Mouse (Mus musculus) lung, postnatal 36 days (tissue): ENCODE results near the gene Ddc.

Experiments used
- DNase-seq: peaks from one replicate; pipeline ENCODE4 v3.0.0; 2022; ENCODE audit warnings: mixed read lengths

Gene Ddc

DNA sequence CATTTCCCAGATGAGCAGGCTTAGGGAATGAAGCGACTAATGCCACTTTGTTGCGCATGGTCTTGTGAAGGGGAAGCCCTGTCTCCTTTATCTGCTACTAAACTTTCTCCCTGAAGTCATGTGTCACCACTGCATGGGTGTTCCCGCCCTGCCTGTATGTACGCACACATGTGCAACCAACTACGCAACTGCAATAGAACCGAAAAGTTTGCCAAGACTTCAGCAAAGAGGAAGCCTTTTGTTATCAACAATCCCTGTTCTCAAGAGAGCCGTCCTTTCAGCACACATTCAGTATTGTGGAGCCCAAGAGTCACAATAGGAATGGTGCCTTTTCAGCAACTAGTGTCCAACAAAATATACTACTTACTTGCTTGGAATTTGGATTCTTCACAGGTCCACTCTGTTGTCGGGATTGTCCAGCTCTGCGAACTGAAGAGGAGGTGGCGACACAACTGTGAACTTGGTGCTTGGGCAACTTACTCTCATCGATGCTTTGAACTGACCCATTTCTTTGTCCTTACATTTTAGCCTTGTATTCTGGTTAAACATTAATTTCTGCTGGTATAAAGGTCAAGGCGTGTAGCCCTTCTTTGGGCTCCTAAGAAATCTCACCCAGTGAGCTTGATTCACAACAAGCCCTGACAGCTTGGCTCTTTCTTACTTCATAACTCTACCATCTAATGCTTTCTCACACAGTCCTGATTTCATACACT lies at the start of gene Ddc:
TSS of gene Ddc (minus strand) at position 500 of the 713 bp plus-strand sequence.
- peak; percentile 13 for DNase-seq

DNA sequence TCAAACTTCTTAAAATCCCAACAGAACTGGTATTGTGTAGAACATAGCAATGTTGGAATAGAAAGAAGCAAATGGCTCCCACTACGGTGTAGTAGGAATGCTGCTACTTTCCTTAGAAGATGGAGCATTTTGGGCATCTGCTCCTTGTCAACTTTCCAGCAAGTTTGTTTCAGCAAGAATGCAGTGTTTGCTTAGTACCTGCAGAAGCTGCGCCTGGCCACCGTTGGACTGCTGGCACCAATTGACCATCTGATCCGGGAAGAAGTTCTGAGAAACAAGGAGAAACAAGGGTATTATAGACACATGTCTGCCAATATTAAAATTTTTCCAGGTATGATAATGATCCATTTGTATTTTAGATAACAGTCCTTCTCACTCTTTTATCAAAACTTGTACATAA lies 47.8 kb upstream of the Ddc start:
- DNase-seq, result no peak

- DNase-seq, result no peak
These were observed 46.9 kb upstream of the Ddc start for GRCm38 (mm10) chr11:11944814-11945213.

- DNase-seq, result no peak
These were observed 46.1 kb upstream of the Ddc start for GRCm38 (mm10) chr11:11944082-11944349.

- DNase-seq, result no peak
These were observed 45.5 kb upstream of the Ddc start for GRCm38 (mm10) chr11:11943240-11944081.

DNA sequence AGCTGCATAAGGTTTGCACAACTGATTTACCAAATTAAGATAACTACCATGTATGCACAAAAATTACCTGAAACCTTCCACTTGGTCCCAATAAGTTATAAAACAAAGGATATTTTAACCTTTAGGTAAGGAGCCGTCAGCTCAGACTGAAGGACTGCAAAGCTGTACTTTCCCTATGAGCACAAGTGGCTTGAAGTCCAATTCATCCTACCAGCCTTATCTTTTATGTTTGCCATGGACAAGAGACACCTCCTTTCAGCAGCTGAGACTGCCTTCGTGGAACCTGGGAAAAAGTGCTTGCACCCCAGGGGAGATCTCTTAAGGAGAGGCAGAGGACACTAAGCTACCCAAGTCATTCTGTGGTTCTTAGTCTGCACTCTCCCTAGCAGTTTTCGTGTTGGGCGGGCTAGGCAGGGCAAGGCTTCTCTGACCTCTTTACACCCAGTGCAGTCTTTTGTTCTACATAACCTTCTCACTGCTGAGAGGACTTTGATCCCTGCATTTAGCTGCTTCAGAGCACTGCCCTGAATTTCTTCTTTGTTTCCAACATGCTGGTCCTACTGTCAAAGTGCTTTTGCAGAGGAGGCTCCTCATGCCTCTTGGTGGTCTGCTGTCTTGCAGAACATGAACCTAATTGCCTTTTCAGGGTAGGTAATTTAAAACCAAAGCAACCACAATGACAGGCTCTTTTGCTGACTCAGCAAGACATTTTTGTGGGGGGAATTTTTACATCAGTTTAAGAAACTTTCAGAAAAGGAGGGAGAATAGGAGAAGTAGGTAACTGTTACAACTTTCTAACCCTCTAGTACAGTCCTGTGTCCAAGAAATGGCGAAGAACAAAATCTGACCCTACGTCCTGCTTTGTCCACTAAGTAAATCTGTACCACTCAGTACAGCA lies 44.6 kb upstream of the Ddc start:
- no peak for DNase-seq

- no peak for DNase-seq
These were observed 43.1 kb upstream of the Ddc start for GRCm38 (mm10) chr11:11940833-11941681.

DNA sequence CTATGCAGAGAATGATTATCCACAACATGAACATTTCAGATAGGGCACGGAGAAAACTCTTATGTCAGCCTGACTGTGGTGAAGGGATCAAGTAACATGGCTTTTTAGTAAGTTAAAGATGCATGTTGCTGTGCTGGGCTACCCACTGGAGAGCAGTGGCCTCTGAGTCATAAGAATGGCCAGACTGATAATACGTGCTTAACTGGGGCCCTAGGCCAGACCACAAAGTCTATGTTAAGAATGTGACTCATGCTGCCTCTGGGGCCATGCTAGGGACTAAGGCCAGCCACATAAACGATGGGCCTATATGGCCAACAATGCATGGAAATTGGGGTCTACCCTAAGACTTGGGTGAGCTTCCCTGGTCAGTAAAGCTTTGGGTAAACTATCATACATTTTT lies 41.7 kb upstream of the Ddc start:
- DNase-seq, result no peak

DNA sequence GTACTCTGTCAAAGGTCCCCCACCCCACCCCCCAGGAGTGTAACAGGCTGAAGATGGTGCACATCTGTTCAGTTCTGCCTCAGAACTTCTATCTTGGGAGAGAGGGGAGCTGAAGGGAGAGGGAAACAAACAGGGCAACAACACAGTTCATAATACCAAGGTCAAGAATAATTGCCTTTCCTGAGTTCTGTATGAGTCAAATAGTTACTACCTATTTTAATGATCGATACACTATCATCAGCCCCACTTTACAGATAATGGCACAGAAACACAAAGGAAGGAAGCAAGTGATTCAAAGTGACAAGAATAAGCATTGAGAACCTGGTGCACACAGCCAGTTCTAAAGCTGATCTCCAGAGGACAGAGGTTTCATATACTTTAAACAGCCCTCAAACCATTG lies 40.6 kb upstream of the Ddc start:
- DNase-seq, result no peak

DNA sequence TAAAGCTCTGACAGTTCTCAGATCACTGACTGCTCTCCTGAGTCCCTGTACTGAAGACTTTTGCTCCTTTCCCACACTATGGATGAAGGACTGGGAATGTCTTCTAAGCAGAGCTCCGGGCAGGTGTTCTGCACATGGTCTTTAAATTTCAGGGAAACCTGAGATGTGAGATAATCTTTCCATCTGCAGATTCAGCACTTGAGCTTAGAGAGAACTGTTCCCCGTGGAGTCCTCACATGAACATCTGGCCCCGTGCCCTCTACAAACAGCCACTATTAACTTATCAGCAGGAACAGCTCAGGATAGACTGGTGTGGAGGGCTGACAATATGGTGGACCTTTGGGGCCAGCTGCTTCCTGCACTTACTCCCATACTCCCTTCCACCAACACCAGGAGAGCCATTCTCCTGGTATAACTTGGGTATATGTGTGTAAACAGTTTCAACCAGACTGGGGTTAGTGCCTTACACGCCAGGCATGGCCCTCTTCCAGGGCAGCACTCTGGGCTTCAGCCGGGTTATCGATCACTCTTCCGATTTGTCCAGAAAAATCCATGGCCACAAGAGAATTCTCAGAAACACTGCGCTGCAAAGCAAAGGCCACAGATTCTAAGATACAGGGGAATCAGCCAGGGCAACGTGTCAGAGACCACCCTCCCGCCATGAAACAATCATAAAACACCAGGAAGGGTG lies 39.5 kb upstream of the Ddc start:
- no peak for DNase-seq

GRCm38 (mm10) chr11:11934808-11935207 lies 36.9 kb upstream of the Ddc start:
- no peak for DNase-seq

GRCm38 (mm10) chr11:11932102-11932789 lies 34.3 kb upstream of the Ddc start:
- peak; percentile 18 for DNase-seq

DNA sequence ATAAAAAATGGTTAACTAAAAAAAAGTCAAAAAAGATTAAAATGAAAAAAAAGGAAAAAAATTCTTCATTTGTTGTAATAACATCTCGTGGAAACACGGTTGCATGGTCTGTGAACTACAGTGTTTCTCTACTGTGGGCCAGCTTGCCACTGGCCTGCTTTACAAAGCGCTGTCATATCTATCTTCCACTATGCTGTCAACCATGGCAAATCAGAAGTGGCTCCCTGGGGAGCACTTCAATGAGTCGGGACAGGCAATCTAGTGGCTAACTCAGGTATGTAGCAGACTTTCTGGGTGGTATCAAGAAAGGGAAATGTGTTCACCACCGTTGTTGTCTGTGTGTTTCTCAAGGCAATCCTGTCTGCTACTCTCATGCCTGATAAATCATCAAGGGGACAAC lies 33.7 kb upstream of the Ddc start:
- DNase-seq, result no peak

DNA sequence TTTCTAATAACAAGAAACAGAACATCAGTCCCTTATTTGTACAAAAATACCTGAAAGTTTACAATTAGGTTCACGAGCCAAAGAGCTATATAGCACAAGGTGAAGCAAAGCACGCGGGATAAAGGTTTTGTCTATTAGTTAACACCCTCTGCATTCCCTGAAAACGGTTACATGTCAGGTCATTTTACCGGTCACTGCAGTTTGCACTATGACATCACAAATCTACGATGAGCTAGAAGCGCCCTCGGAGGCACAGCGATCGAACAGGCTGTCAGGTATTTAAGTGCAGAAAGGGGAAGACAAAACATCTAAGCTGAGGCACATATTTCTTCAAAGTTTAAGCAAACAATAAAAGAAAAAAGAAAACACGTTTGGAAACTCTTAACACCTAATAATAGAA lies 32.6 kb upstream of the Ddc start:
- no peak for DNase-seq

GRCm38 (mm10) chr11:11929059-11929458 lies 31.1 kb upstream of the Ddc start:
- DNase-seq, result no peak

DNA sequence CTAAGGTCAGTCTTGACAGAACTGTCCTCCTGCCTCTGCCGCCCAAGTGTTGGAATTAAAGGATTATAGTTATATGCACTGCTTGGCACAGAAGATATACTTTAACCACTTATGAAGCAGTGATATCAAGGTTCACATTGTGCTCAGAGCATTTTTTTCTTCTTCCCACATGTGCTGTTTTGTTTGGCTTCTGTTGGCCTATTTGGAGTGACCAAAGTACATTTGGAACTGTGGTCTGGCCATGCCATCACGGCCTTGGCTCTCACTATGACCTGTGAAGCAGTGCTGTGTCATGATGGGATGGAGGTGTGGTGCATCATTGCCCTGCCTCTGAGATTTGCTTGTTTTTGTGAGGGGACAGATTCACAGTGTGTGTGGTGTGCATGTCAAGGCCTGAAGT lies 30.6 kb upstream of the Ddc start:
- DNase-seq, result no peak

DNA sequence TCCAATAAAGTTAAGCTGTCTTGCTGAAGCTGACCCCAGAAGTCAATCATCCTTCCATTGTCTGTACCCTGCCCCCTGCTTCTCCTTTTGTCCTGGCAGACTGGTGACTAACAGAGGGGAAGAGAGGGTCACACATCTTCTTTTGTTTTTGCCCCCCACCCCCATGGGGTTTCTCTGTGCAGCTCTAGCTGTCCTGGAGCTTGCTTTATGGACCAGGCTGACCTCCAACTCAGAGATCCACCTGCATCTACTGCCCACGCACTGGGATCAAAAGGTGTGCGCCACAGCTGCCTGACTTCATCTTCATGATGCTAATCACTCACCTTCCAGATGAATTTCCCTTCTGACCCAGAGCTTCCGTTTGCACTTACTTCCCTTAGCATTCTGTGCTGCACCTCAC lies 26.0 kb upstream of the Ddc start:
- DNase-seq, result no peak

GRCm38 (mm10) chr11:11923345-11923744 lies 25.4 kb upstream of the Ddc start:
- DNase-seq, result no peak

- no peak for DNase-seq
These were observed 24.2 kb upstream of the Ddc start for GRCm38 (mm10) chr11:11922106-11922505.

- peak; percentile 44 for DNase-seq
These were observed 9.9 kb upstream of the Ddc start for GRCm38 (mm10) chr11:11907703-11908413.

- DNase-seq, result no peak
These were observed 7.6 kb upstream of the Ddc start for GRCm38 (mm10) chr11:11905518-11905917.
